Mouse (Mus musculus) heart, adult 8-10 months (tissue): ENCODE results near the gene A2ml1. TPM values are rescaled to one million over a fixed set of nuclear protein-coding genes. Genes with fewer than 3 reads are reported as not detected.
"Not testable (repeated sequence)": the region's sequence is repeated elsewhere in the genome, so short reads cannot be mapped to it uniquely, and the experiment has no call there.

Experiments
- DNase-seq: peaks from one replicate; pipeline ENCODE4 v3.0.0; 2022; ENCODE audit warnings: low spot score
- total RNA-seq, 4 experiments: library from RNA; stranded (reverse); gene quantifications; 2 replicates each; pipeline ENCODE4 v1.2.4; 2022

The A2ml1 gene
- total RNA-seq = under 1 TPM in 1 of 4 experiments, not detected in 3; 0.14 TPM

DNA sequence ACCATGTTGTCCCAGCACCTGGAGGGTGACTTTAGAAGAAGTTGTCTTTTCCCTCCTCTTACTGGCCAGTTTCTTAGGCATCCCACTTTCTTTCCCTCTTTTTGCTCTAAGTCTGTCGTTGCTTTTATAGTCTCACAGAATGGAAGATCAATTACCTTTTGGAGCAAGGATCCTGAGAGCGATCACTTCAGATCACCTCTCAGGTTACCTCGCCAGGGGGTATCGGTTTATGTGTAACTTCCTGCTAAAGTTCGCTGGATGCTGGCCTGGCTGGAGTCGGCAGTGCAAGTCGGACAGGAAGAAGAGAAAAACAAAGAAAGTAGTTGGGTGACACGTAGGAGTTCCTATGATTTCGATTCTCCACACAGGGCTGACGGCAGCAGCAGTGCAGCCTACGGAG is at the start of gene A2ml1:
Gene A2ml1, minus strand, starts transcription at position 101 of the 400 bp plus-strand sequence.
- no peak for DNase-seq

DNA sequence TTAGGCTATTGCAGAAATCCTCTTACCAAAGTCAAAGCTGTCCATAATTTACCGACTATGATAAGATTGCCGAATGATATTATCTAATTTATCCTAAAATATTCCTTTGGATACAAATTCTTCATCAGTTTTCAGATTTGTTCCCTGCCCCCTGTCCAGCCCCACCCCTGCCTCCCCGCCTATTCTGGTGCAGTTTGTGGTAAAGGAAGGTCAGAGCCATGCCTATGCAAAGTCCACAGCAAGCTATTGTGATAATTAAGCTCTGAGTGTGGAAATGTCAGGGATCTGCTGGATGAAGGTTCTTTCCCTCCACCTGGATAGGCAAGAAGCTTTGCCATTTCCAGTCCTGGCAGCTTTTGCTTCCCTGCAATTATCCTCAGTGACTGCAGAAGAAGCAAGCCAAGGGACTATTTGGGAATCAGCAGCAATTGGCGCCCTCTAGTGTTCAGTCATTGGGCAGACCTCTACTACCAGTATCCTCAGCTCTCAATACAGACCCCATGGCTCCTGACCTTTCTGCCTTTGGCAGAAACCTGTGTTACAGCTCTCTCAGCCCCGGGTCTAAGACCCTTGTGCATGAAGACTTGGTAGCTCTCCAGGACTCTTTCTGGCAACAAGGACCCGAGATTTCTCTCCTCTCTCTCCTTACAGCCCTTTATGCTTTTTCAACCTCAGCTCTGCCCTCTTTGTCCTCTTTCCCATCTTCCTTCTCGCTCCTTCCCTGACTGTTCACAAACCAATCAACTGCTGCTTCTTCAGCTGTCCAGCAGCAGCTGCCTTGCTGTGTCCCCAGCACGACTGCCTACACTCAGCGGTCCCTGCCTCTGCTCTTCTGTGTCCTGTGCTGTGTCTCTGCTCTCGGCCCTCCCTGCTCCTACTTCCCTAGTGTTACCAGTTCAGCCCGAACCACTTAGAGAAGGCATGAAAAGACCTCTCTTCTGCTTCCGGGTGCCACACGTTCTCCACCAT is 48.6 kb upstream of the A2ml1 start:
- DNase-seq = peak; percentile 30

DNA sequence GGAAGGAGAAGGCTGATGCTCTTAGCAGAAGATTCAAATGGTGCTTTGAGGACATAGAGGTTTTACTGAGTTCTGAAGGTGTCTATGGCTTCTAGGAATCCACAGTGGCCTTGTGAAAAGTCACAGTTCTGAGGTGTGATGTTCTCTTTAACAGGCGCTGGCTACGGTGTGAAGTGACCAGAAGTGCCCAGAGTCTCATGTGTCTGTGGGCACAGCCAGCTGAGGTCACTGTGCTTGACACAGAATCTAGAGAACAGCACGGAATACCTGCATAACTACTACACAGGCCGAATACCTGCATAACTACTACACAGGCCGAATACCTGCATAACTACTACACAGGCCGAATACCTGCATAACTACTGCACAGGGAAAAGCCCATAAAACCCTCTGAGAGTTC is 43.8 kb upstream of the A2ml1 start:
- not testable (repeated sequence) for DNase-seq

GRCm38 (mm10) chr6:128624425-128624824 is 43.0 kb upstream of the A2ml1 start:
- no peak for DNase-seq

DNA sequence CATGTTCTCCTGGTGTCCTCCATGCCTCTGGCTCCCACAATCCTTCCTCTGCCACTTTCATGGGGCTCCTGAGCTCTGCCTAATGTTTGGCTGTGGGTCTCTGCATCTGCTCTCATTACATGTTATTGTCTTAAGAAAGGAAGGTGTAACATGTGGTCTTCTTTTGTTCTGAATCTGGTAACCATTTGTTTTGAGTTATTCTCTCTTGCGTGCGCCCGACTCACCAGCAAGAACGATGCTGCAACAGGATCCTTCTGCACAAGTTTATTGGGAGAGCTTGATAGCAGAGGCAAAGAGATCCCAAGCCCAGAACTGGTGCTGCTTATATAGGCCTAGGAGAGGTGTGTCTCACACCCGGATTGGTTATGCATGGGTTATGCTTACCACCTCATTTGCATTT is 42.0 kb upstream of the A2ml1 start, which contains the start of gene Klrb1a:
Gene Klrb1a, minus strand, starts transcription at position 101 of the 400 bp plus-strand sequence.
- not testable (repeated sequence) for DNase-seq

DNA sequence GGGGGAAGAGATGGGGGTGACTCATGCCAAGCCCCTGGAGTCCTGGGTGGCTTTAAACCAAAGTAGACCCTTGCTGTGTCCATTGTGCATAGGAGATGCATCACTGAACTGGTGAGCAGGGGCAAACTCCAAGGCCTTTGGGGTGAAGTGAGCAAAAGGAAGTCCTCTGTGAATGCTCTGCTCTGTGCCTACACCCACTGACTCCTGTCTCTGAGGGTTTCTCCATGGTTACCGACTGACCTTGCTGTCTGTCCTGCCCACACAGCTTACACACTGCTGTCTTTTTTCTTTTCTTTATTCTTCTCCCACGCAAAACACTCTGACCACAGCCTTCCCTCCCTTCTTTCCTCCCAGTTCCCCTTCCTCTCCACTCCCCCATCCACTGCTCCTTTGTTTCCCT is 41.3 kb upstream of the A2ml1 start:
- no peak for DNase-seq

DNA sequence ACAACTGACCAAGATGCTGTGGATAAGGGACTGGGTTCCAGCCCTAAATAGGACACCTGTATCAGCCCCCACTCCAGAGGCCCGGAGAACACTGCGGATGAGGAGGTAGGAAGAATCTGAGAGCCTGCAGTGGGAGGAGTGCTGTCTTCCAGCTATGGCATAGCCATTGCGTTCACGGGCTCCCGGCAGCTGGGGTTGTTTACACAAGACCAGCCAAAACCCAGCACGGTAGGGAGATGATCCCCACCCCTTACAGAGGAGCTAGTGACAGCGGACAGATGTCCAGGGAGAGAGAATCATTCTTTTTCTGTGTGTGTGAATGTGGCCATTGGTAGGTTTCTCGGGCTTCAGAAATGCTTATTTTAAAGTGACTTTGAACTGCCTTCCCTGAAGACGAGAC is 24.9 kb upstream of the A2ml1 start:
- DNase-seq = no peak

DNA sequence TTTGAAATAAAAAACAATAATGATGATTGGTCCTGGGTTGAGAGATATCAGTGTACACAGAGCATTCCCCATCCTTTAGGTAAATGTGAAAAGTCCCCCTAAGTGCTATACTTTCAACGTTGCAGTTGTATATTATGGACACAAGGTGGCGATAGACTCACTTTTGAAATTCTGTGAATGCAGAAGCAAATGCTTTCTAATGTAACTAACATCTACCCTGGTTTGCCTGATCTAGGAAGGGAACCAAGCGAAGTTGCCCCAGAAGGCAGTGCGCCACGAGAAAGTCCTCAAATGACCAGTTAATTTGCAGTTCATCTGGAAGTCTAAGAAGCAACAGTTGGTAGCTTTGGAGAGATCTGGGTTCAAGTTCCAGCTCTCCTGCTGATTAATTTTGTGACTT is 23.1 kb upstream of the A2ml1 start:
- peak; percentile 18 for DNase-seq

- no peak for DNase-seq
These were observed 21.2 kb upstream of the A2ml1 start for GRCm38 (mm10) chr6:128602463-128603201.

DNA sequence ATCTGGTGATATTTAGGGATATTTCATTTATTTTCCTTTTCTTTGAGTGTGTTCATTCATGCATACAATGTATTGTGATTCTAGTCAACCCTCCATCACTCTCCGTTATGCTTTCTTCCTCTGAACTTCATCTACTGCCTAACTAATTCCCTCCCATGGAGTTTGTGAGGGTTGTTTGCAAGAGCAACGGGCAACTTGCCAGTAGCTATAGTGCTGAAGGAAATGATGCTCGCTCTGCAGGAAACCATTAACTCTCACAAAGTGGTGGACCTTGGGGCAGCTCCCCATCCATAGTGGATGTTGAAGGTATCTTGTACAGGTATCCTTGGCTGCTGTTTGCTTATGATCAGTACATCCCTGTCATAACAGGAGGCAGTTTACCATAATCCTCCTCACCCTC is 20.6 kb upstream of the A2ml1 start:
- DNase-seq = no peak

- DNase-seq = no peak
These were observed 18.1 kb upstream of the A2ml1 start for GRCm38 (mm10) chr6:128599555-128599954.

- DNase-seq = no peak
These were observed 17.0 kb upstream of the A2ml1 start for GRCm38 (mm10) chr6:128598256-128599047.

DNA sequence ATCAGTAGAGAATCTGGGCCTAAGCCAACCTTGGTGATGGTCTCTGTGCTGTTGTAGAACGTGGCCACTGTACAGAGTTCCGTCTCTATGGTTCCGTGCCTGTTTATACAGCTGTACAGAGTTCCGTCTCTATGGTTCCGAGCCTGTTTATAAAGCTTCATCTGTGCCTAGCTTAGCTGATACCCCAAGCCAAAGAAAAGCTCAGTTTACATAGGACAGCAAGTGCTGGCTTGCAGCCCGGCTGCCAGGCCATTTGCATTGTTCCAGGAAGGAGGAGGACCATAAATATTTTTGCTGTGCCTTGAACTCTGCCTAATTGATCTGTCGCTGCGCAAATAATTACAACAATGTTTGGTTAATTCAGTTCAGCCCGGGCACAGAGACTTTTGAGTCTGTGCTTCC is 15.7 kb upstream of the A2ml1 start:
- DNase-seq = peak; percentile 20

DNA sequence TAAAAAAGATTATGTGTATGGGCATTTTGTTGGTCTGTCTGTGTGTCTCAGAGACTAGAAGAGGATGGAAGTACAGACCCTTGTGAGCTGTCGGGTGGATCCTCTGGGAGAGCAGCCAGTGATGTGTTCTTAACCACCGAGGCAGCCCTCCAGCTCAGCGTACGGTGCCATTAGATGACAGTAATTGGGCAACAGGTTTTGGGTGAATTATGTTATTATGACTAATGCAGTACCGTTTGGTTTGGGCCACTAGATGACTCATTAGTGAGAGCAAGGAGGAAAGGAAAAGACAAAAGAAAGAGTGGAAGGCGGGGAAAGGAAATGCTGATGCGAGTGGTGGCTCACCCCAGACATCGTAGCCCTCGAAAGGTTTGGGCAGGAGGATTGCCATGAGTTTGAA is 13.2 kb upstream of the A2ml1 start:
- no peak for DNase-seq

DNA sequence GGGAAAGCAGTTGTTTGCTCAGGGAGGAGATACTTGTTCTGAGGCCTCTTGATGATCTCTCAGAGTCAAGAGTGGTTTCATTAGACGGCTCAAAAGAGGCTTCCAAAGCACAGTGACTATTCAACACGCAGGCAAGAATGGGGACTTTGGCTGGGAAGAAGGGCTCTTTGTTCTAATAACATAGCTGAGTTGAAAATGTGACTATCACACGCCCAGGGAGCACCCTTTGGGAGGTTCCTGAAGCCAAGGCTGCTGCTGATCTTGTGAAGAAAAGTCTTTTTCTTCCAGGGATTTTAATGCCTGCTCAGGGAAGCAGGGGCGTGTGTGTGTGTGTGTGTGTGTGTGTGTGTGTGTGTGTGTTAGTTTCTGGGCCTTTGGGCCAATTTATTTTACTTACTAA is 8.0 kb upstream of the A2ml1 start:
- no peak for DNase-seq

- no peak for DNase-seq
These were observed 6.2 kb upstream of the A2ml1 start for GRCm38 (mm10) chr6:128587619-128588018.

DNA sequence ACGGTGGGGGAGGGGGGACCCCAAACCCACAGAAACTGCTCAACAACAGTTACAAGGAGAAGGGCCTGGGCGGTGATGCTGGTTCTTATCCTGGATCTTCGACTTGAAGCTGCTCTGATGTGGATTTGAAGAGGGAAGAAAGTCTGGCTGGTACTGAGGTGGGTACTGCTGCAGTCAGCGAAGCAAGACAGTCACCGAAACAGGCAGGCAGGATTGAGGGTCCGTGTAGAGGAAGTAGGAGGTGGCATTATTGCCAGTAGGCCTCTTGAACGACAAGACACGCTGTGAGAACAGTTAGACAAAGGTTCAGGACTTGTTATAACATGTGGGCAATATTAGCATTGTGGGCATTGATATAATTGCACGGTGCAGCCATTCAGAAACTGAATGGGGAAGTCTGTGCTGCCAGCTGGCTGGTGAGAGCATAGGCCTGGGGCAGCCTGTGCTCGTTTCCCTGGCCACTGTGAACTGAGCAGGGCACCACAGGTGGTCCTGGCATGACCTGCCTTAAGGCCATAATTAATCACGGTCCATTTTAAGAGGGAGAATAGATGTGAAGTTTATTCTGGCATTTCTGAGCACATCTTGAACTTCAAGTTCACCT is 4.3 kb upstream of the A2ml1 start:
- DNase-seq = no peak

GRCm38 (mm10) chr6:128584070-128584660 is 2.8 kb upstream of the A2ml1 start:
- no peak for DNase-seq

GRCm38 (mm10) chr6:128577301-128577700 is 4.1 kb downstream of the A2ml1 start:
- no peak for DNase-seq

DNA sequence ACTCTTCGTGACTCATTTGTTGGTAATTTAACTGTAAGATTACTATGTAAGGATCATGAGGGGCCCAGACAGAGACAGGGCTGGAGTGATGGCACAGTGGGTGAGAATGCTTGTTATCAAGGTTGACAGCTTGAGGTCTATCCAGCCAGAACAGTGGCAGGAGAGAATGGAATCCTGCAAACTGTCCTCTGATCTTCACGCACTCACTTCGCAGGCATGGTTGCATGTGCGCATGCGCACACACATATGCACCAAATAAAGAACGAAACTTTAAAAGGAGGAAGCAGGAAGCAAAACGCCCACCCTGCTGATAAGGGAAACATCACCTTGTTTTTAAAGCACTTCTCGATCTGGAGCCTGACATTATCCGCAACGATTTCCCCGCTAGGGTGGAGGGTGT is 14.8 kb downstream of the A2ml1 start:
- DNase-seq = no peak

GRCm38 (mm10) chr6:128554049-128554448 is 27.4 kb downstream of the A2ml1 start:
- no peak for DNase-seq
